Mouse (Mus musculus): ENCODE measurements around the gene Zswim3. TPM values are rescaled to one million over a fixed set of nuclear protein-coding genes. Genes with fewer than 3 reads are reported as not detected.

Gene Zswim3
- polyA plus RNA-seq, 1 experiment: 10.1 TPM

GRCm38 (mm10) chr2:164815821-164816220, 10.9 kb downstream of the Zswim3 start:
- DNase-seq (ENCODE audit: low read depth): no peak
- TF ChIP-seq POLR2A (IDR thresholded peaks at IDR 0.05; ENCODE audit: borderline replicate concordance, extremely low read depth, insufficient read depth, insufficient read length, poor library complexity, severe bottlenecking) (no peak), CTCF (IDR thresholded peaks at IDR 0.05; ENCODE audit: borderline replicate concordance, extremely low read depth, insufficient read depth, insufficient read length) (no peak)

GRCm38 (mm10) chr2:164817206-164817605, 12.3 kb downstream of the Zswim3 start:
- no peak for DNase-seq (ENCODE audit: low read depth)
- TF ChIP-seq CTCF (IDR thresholded peaks at IDR 0.05; ENCODE audit: borderline replicate concordance, extremely low read depth, insufficient read depth, insufficient read length): no peak
- no peak for TF ChIP-seq POLR2A (IDR thresholded peaks at IDR 0.05; ENCODE audit: borderline replicate concordance, extremely low read depth, insufficient read depth, insufficient read length, poor library complexity, severe bottlenecking)

- DNase-seq (ENCODE audit: low read depth): peak; percentile 17
- TF ChIP-seq CTCF (IDR thresholded peaks at IDR 0.05; ENCODE audit: borderline replicate concordance, extremely low read depth, insufficient read depth, insufficient read length) (no peak), POLR2A (IDR thresholded peaks at IDR 0.05; ENCODE audit: borderline replicate concordance, extremely low read depth, insufficient read depth, insufficient read length, poor library complexity, severe bottlenecking) (no peak)
These were observed 12.8 kb downstream of the Zswim3 start for GRCm38 (mm10) chr2:164817703-164818102.

GRCm38 (mm10) chr2:164821060-164821459, 16.2 kb downstream of the Zswim3 start:
- no peak for DNase-seq (ENCODE audit: low read depth)
- TF ChIP-seq POLR2A (IDR thresholded peaks at IDR 0.05; ENCODE audit: borderline replicate concordance, extremely low read depth, insufficient read depth, insufficient read length, poor library complexity, severe bottlenecking) (no peak), CTCF (IDR thresholded peaks at IDR 0.05; ENCODE audit: borderline replicate concordance, extremely low read depth, insufficient read depth, insufficient read length) (no peak)

- TF ChIP-seq CTCF (IDR thresholded peaks at IDR 0.05; ENCODE audit: borderline replicate concordance, extremely low read depth, insufficient read depth, insufficient read length): no peak
- peak; percentile 74; the same call in 1 of the 2 replicates for TF ChIP-seq POLR2A (IDR thresholded peaks at IDR 0.05; ENCODE audit: borderline replicate concordance, extremely low read depth, insufficient read depth, insufficient read length, poor library complexity, severe bottlenecking)
- peak; percentile 99 for DNase-seq (ENCODE audit: low read depth)
These were observed 17.8 kb downstream of the Zswim3 start, which contains the start of gene Zswim1 for GRCm38 (mm10) chr2:164822636-164823165. Zswim1 (plus strand) TSS chr2:164822686.

DNA sequence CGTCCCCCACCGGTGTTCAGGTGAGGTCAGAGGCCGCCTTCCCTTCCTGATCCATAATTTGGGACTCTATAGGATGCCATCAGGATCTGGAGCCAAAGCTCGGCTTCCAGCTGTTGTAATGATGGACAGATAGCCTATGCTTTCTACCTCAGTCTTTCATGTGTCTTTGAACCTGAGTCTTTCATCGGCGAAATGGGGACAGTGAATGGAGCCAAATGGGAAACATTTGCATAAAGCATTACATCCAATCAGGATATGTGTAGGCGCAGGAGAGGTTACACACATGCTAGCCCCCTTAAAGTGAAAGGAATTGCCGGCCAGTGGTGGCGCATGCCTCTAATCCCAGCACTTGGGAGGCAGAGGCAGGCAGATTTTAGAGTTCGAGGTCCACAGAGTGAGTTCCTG, 18.3 kb downstream of the Zswim3 start:
- DNase-seq (ENCODE audit: low read depth): peak; percentile 79
- no peak for TF ChIP-seq CTCF (IDR thresholded peaks at IDR 0.05; ENCODE audit: borderline replicate concordance, extremely low read depth, insufficient read depth, insufficient read length)
- TF ChIP-seq POLR2A (IDR thresholded peaks at IDR 0.05; ENCODE audit: borderline replicate concordance, extremely low read depth, insufficient read depth, insufficient read length, poor library complexity, severe bottlenecking): no peak

GRCm38 (mm10) chr2:164823969-164824368, 19.1 kb downstream of the Zswim3 start:
- no peak for TF ChIP-seq CTCF (IDR thresholded peaks at IDR 0.05; ENCODE audit: borderline replicate concordance, extremely low read depth, insufficient read depth, insufficient read length)
- TF ChIP-seq POLR2A (IDR thresholded peaks at IDR 0.05; ENCODE audit: borderline replicate concordance, extremely low read depth, insufficient read depth, insufficient read length, poor library complexity, severe bottlenecking): no peak
- DNase-seq (ENCODE audit: low read depth): no peak

DNA sequence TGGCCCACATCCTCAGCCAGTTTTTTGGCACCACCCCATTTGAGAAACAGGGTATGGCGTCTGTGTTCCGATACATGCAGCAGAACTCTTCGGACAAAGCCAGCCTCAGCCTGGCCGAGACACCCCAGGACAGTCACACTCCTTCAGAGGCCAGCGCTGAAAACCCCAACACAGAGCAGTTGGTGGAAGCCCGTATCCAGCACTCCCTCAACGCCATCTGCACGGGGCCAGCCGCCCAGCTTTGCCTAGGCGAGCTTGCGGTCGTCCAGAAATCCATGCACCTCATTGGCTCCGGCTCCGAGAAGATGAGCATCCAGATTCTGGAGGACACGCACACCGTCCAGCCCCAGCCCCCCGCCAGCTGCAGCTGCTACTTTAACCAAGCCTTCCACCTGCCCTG, 20.6 kb downstream of the Zswim3 start:
- DNase-seq (ENCODE audit: low read depth): no peak
- TF ChIP-seq POLR2A (IDR thresholded peaks at IDR 0.05; ENCODE audit: borderline replicate concordance, extremely low read depth, insufficient read depth, insufficient read length, poor library complexity, severe bottlenecking) (no peak), CTCF (IDR thresholded peaks at IDR 0.05; ENCODE audit: borderline replicate concordance, extremely low read depth, insufficient read depth, insufficient read length) (no peak)

DNA sequence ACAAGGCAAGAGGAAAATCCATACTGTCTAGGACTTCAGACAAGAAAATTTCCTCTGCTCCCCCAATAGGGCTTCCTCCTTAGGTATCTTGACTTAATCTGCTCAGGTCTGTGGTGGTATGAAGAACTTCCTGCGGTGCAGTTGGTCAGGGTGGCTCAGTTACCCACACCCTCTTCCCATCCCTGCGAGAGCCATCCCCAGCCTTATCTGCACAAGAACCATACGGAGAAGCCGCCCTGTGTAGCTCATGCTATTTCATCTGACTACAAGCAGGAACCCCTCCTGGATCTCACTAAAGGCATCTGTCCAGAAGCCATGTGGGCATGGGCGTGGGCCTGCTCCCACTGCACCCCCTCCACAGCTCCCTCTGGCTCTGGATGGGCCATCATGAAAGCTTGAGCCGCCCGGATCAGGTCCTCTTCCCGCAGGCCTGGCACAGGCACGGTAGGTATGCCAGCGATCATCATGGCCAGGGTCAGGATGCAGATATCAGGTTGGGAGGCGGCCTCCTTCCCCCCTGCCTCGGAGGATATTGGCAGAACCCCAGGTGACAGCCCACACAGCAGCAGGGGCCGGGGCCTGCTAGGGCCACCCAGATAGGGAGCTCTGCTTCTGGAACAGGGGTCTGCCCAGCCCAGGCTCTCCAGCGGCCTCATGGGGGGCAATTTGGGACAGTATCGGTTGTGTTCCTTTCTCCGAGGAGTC, 22.4 kb downstream of the Zswim3 start:
- no peak for DNase-seq (ENCODE audit: low read depth)
- TF ChIP-seq POLR2A (IDR thresholded peaks at IDR 0.05; ENCODE audit: borderline replicate concordance, extremely low read depth, insufficient read depth, insufficient read length, poor library complexity, severe bottlenecking) (no peak), CTCF (IDR thresholded peaks at IDR 0.05; ENCODE audit: borderline replicate concordance, extremely low read depth, insufficient read depth, insufficient read length) (no peak)

DNA sequence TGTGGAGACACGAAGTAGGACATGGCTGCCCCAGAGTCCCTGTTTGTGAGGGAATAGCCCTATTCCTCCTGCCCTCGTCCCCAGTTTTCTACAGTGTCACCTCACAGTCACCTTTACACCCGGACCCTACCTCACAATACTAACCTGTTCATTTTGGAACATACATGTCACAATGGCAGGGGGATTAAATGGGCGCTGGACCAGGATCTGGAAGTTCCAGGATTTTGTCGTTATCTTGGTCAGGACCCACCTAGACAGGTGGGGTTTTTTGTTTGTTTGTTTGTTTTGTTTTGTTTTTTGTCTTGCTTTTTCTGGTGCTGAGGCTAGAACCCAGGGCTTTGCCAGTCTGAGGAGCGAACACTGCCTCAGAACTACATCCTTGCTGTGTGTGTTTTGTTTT, 23.5 kb downstream of the Zswim3 start, which contains the start of gene Spata25:
Spata25 (minus strand) TSS at position 101 of the 400 bp plus-strand sequence.
- no peak for DNase-seq (ENCODE audit: low read depth)
- TF ChIP-seq POLR2A (IDR thresholded peaks at IDR 0.05; ENCODE audit: borderline replicate concordance, extremely low read depth, insufficient read depth, insufficient read length, poor library complexity, severe bottlenecking) (no peak), CTCF (IDR thresholded peaks at IDR 0.05; ENCODE audit: borderline replicate concordance, extremely low read depth, insufficient read depth, insufficient read length) (no peak)

- DNase-seq (ENCODE audit: low read depth): no peak
- no peak for TF ChIP-seq CTCF (IDR thresholded peaks at IDR 0.05; ENCODE audit: borderline replicate concordance, extremely low read depth, insufficient read depth, insufficient read length)
- no peak for TF ChIP-seq POLR2A (IDR thresholded peaks at IDR 0.05; ENCODE audit: borderline replicate concordance, extremely low read depth, insufficient read depth, insufficient read length, poor library complexity, severe bottlenecking)
These were observed 24.2 kb downstream of the Zswim3 start for GRCm38 (mm10) chr2:164829090-164829489.

GRCm38 (mm10) chr2:164831029-164831428, 26.1 kb downstream of the Zswim3 start:
- DNase-seq (ENCODE audit: low read depth): no peak
- TF ChIP-seq POLR2A (IDR thresholded peaks at IDR 0.05; ENCODE audit: borderline replicate concordance, extremely low read depth, insufficient read depth, insufficient read length, poor library complexity, severe bottlenecking) (no peak), CTCF (IDR thresholded peaks at IDR 0.05; ENCODE audit: borderline replicate concordance, extremely low read depth, insufficient read depth, insufficient read length) (no peak)

Measured in brain, embryonic 14.5 days (tissue).